Mouse (Mus musculus): ENCODE results near the gene Fam76a.

DNA sequence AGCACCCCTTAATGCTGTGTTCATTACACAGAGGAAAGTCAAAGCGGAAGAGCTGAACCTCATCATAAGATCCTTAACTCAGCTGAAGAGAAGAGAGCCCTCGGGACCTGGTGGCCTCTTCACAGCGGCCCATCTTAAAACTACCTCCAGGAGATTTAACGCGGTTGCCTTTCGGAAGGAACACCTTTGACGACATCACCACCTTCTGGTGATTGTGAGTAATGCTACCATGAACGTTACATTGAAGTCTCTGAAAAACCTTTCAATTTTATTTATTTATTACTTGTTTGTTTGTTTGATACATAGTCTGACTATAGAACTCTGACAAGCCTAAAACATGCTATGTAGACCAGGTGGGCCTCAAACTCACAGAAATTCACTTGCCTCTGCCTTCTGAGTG, 8.4 kb upstream of the Fam76a start:
- no peak for TF ChIP-seq POLR2A (IDR thresholded peaks at IDR 0.05; ENCODE audit: extremely low read depth, insufficient read depth, low read length)
- TF ChIP-seq CTCF (IDR thresholded peaks at IDR 0.05; ENCODE audit: extremely low read depth, insufficient read depth, low read length): peak; percentile 60

All from cortical plate, adult 2 months (tissue).